ENCODE assay signal across 10 mouse cellular contexts in the genomic region with DNA sequence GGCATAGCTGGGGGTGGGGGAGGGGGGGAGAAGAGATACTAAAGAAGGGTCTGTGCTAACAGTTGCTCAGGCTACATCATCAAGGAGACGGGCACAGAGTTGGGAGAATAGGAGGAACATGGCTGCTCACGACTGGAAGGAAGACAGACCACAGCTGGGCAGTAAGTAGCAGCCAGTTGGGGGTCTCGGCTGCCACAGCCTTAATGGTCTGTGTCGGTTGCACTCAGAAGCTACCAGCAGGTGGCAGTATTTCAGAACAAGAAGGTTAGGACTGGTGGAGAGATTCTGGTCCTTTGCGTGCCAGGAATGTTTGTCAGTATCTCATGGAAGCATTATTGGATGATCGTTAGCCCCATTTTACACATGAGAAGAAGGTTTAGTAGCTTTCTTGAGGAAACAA.
DNase-seq lines count a peak whose midpoint lies in the region; ATAC-seq and TF ChIP-seq lines count a peak whose summit lies in the region.
"Had no signal": no experiment of that assay in that cellular context is flagged by ENCODE, and none has a peak within 500 bp of the region (broad histone marks: within the 10 kb centered on the region; RNA-seq: fewer than 3 reads in every experiment).

No protein-coding gene starts in this region.

- TF ChIP-seq CTCF in liver, adult 2 months (IDR thresholded peaks at IDR 0.05; ENCODE audit: low read depth, low read length) = peak; percentile 66
- TF ChIP-seq CTCF in bone marrow macrophage, adult 2 months (IDR thresholded peaks at IDR 0.05; ENCODE audit: low read depth, low read length) = peak; percentile 44

- no peaks in the 10 kb centered on the region for H3K79me2 ChIP-seq in liver, adult 2 months (ENCODE audit: control insufficient read depth, insufficient read depth, low read length)

- intact Hi-C loops in left cerebral cortex, postnatal 36 days (cut with DNase I) = loop anchor here (2.0 to 10.0 kb wide), 2 partner anchors 183 to 507 kb away; no protein-coding TSS in a partner anchor

- no peak overlapping the region for H3K9ac ChIP-seq in liver, adult 2 months (ENCODE audit: low read depth, low read length)
- no peak overlapping the region for H3K9ac ChIP-seq in liver, embryonic 11.5 days (ENCODE audit: low read depth, low read length)

- WGBS in liver, adult 2 months = 9% methylated on average over 6 of the region's 6 CpGs
- 11% methylated on average over 6 of the region's 6 CpGs for WGBS in liver, embryonic 11.5 days

- H3K4me2 ChIP-seq in liver, embryonic 11.5 days = no peak overlapping the region

- no peak overlapping the region for H3K27ac ChIP-seq in liver, adult 2 months (replicated peaks; ENCODE audit: insufficient read depth, low read depth, low read length)
- H3K27ac ChIP-seq in liver, embryonic 11.5 days (ENCODE audit: low read depth, low read length) = no peak overlapping the region
- no peak overlapping the region for H3K27ac ChIP-seq in bone marrow macrophage, adult 2 months (ENCODE audit: insufficient read depth, low read depth, low read length)

- TF ChIP-seq POLR2A in liver, adult 2 months (IDR thresholded peaks at IDR 0.05; ENCODE audit: extremely low read depth, insufficient read depth, low read length) = no peak
- no peak for TF ChIP-seq POLR2A in bone marrow macrophage, adult 2 months (IDR thresholded peaks at IDR 0.05; ENCODE audit: borderline replicate concordance, low read depth, low read length)

- no peaks in the 10 kb centered on the region for H3K9me3 ChIP-seq in liver, embryonic 11.5 days (ENCODE audit: control insufficient read depth, low read length)

- no peak for ATAC-seq in liver, embryonic 11.5 days (replicated peaks; ENCODE audit: low FRiP score)
- peak; percentile 58; the same call in 1 of the 2 replicates for ATAC-seq in erythroblast, adult 5-6 weeks (replicated peaks; ENCODE audit: low FRiP score, poor library complexity, severe bottlenecking)

- H3K27me3 ChIP-seq in liver, adult 2 months (ENCODE audit: control insufficient read depth, insufficient read depth, low read length) = no peaks in the 10 kb centered on the region
- H3K27me3 ChIP-seq in liver, embryonic 11.5 days (replicated peaks; ENCODE audit: control insufficient read depth, insufficient read depth, low read length) = no peaks in the 10 kb centered on the region

- H3K4me1 ChIP-seq in liver, adult 2 months (ENCODE audit: control insufficient read depth, insufficient read depth, low read length) = no peaks in the 10 kb centered on the region
- H3K4me1 ChIP-seq in liver, embryonic 11.5 days (replicated peaks; ENCODE audit: control insufficient read depth, insufficient read depth, low read length) = no peaks in the 10 kb centered on the region
- no peaks in the 10 kb centered on the region for H3K4me1 ChIP-seq in bone marrow macrophage, adult 2 months (ENCODE audit: control insufficient read depth, insufficient read depth, low read length)

- H3K36me3 ChIP-seq in liver, adult 2 months (ENCODE audit: control insufficient read depth, insufficient read depth, low read length) = no peaks in the 10 kb centered on the region
- H3K36me3 ChIP-seq in liver, embryonic 11.5 days (ENCODE audit: control insufficient read depth, insufficient read depth, low read length) = no peaks in the 10 kb centered on the region

- no peak overlapping the region for H3K4me3 ChIP-seq in liver, adult 2 months (ENCODE audit: insufficient read depth, low read depth, low read length)
- no peak overlapping the region for H3K4me3 ChIP-seq in liver, embryonic 11.5 days (ENCODE audit: low read depth, low read length)
- no peak overlapping the region for H3K4me3 ChIP-seq in bone marrow macrophage, adult 2 months (ENCODE audit: insufficient read depth, low read length)
- H3K4me3 ChIP-seq: erythroblast, embryonic 14.5 days; myocyte had no signal

- DNase-seq in liver, adult 2 months (ENCODE audit: extremely low read depth, low read depth, low spot score) = peak; percentile 22
- DNase-seq in liver, embryonic 11.5 days (ENCODE audit: low spot score) = no peak
- DNase-seq in kidney, adult 18-20 months = peak; percentile 60
- DNase-seq in left cerebral cortex, postnatal 36 days (ENCODE audit: low spot score in 2 of 2) = peak; percentile 20 to 40
- peak; percentile 44 for DNase-seq in naive thymus-derived CD4-positive, alpha-beta T cell, adult 2 months (ENCODE audit: low read depth)
- DNase-seq in thymus, postnatal 10 days (ENCODE audit: low spot score in 2 of 2) = peak; percentile 9 to 65
